Mouse (Mus musculus) liver, embryonic 14.5 days (tissue): ENCODE measurements around the gene Pbx1. TPM values are rescaled to one million over a fixed set of nuclear protein-coding genes. Genes with fewer than 3 reads are reported as not detected.

Source experiments
- ATAC-seq: fragments of 200-750 bp; cut with Nextera tagmentation; 2 replicates; pipeline ENCODE4 v1.8.0; 2017; ENCODE audit warnings: moderate number of reproducible peaks, mild to moderate bottlenecking, moderate library complexity; ENCODE audit not compliant: insufficient read depth
- DNase-seq, 3 experiments: peaks; one replicate each; pipeline ENCODE4 v3.0.0-alpha.2; 2012 to 2013; ENCODE audit warnings: low read depth in 3 of 3, low spot score in 3 of 3
- H3K27ac ChIP-seq: fragments of 300-500 bp; sonication (generic); 2 replicates; pipeline ENCODE4 v1.5.1; 2014; ENCODE audit warnings: moderate library complexity, mild to moderate bottlenecking, control low read depth, inconsistent platforms
- H3K27me3 ChIP-seq: fragments of 300-500 bp; sonication (generic); 2 replicates; pipeline ENCODE4 v1.6.1; 2014; ENCODE audit warnings: mild to moderate bottlenecking, low read length, moderate library complexity; ENCODE audit not compliant: control insufficient read depth, insufficient read depth
- H3K36me3 ChIP-seq: fragments of 300-500 bp; sonication (generic); replicated peaks from 2 replicates; pipeline ENCODE4 v1.6.1; 2014; ENCODE audit warnings: low read depth; ENCODE audit not compliant: control insufficient read depth, insufficient read depth
- H3K4me1 ChIP-seq, 2 experiments: fragments of 200-500 bp in 1 of 2; fragments of 300-500 bp in 1 of 2; sonication (generic) in 1 of 2; replicated peaks; 2 replicates each; pipeline ENCODE4 v1.6.1; 2012 to 2014; ENCODE audit warnings: antibody characterized with exemption in 1 of 2, inconsistent platforms in 1 of 2, low read length in 1 of 2; ENCODE audit not compliant: control insufficient read depth in 2 of 2, insufficient read depth in 2 of 2
- H3K4me2 ChIP-seq: fragments of 300-500 bp; sonication (generic); 2 replicates; pipeline ENCODE4 v1.6.1; 2014; ENCODE audit warnings: low read depth, mild to moderate bottlenecking, control low read depth, moderate library complexity
- H3K4me3 ChIP-seq, 2 experiments: fragments of 200-500 bp in 1 of 2; fragments of 300-500 bp in 1 of 2; sonication (generic) in 1 of 2; 2 replicates each; pipeline ENCODE4 v1.5.1; 2012 to 2014; ENCODE audit warnings: low read depth in 2 of 2, low read length in 2 of 2, mild to moderate bottlenecking in 2 of 2, control low read depth in 1 of 2, inconsistent platforms in 1 of 2, moderate library complexity in 1 of 2; ENCODE audit not compliant: insufficient read depth in 1 of 2
- H3K9ac ChIP-seq: fragments of 300-500 bp; sonication (generic); replicated peaks from 2 replicates; pipeline ENCODE4 v1.6.1; 2014; ENCODE audit warnings: mild to moderate bottlenecking, control low read depth, moderate library complexity
- H3K9me3 ChIP-seq: fragments of 300-500 bp; sonication (generic); 2 replicates; pipeline ENCODE4 v1.6.1; 2016; ENCODE audit warnings: low read length, mixed read lengths; ENCODE audit not compliant: control insufficient read depth
- CTCF ChIP-seq: IDR thresholded peaks from 2 replicates; pipeline ENCODE4 v1.5.1; 2016; ENCODE audit warnings: antibody characterized with exemption, low read depth, control low read depth
- EP300 ChIP-seq: IDR thresholded peaks from 2 replicates; pipeline ENCODE4 v1.6.1; 2016; ENCODE audit warnings: antibody characterized with exemption, low read depth
- WGBS: fragments of 180-500 bp; shearing (Covaris S2); extraction: QIAGEN DNeasy Blood & Tissue Kit; methylation state at CpG from one replicate; pipeline ENCODE4 v1.1.7; 2014; ENCODE audit not compliant: insufficient replicate concordance; 5-methylcytosine and 5-hydroxymethylcytosine counted together
- polyA plus RNA-seq, 2 experiments: library from polyadenylated mRNA; depleted of rRNA in 1 of 2; stranded (reverse) in 1 of 2; unstranded in 1 of 2; fragments of >200 nt; fragmentation: Nextera tagmentation in 1 of 2; extraction: Ambion mirVana in 1 of 2; gene quantifications; 2 replicates each; pipeline versions ENCODE4 v1.2.1 to v1.2.3; 2012 to 2014

Pbx1 gene
- polyA plus RNA-seq, 2 experiments, result 1.7 to 2.7 TPM

- Histone ChIP-seq H3K4me3 (no peak overlapping the region), H3K36me3 (no peaks in the 10 kb centered on the region), H3K9me3 (no peaks in the 10 kb centered on the region), H3K9ac (no peak overlapping the region), H3K4me2 (no peak overlapping the region), H3K4me1 (0 out of 4 replicates have a peak, but pooled peaks cover 0 to 3% of the 10 kb centered on the region in 2 experiments), H3K27me3 (no peaks in the 10 kb centered on the region), H3K27ac (no peak overlapping the region)
- TF ChIP-seq CTCF (no peak), EP300 (no peak)
- ATAC-seq (no peak), DNase-seq (no peak)
- WGBS, result 43% methylated on average over 9 of the region's 9 CpGs
Observed at GRCm38 (mm10) chr1:168382106-168382822, 49.8 kb downstream of the Pbx1 start.

- Histone ChIP-seq H3K27me3 (no peaks in the 10 kb centered on the region), H3K9me3 (no peaks in the 10 kb centered on the region), H3K9ac (no peak overlapping the region), H3K4me1 (0 out of 4 replicates have a peak, but pooled peaks cover 0 to 3% of the 10 kb centered on the region in 2 experiments), H3K36me3 (no peaks in the 10 kb centered on the region), H3K4me3 (no peak overlapping the region), H3K27ac (no peak overlapping the region), H3K4me2 (no peak overlapping the region)
- 75% methylated on average over 4 of the region's 4 CpGs for WGBS
- TF ChIP-seq CTCF (no peak), EP300 (no peak)
- DNase-seq (no peak), ATAC-seq (no peak)
Observed at GRCm38 (mm10) chr1:168381451-168381850, 50.6 kb downstream of the Pbx1 start.

- Histone ChIP-seq H3K27me3 (no peaks in the 10 kb centered on the region), H3K4me1 (0 out of 4 replicates have a peak, but pooled peaks cover 0 to 3% of the 10 kb centered on the region in 2 experiments), H3K4me3 (no peak overlapping the region), H3K4me2 (no peak overlapping the region), H3K27ac (no peak overlapping the region), H3K9ac (no peak overlapping the region), H3K9me3 (no peaks in the 10 kb centered on the region), H3K36me3 (no peaks in the 10 kb centered on the region)
- ATAC-seq, result no peak
- no peak for DNase-seq
- WGBS, result 64% methylated on average over 9 of the region's 9 CpGs
- TF ChIP-seq EP300 (no peak), CTCF (no peak)
Observed at GRCm38 (mm10) chr1:168380241-168380770, 51.8 kb downstream of the Pbx1 start.

GRCm38 (mm10) chr1:168377650-168378049 is 54.4 kb downstream of the Pbx1 start:
- Histone ChIP-seq H3K9ac (no peak overlapping the region), H3K4me1 (0 out of 4 replicates have a peak, but pooled peaks cover 0 to 3% of the 10 kb centered on the region in 2 experiments), H3K36me3 (no peaks in the 10 kb centered on the region), H3K27ac (no peak overlapping the region), H3K27me3 (no peaks in the 10 kb centered on the region), H3K4me3 (no peak overlapping the region), H3K9me3 (no peaks in the 10 kb centered on the region), H3K4me2 (no peak overlapping the region)
- no peak for TF ChIP-seq EP300
- WGBS, result 52% methylated on average over 6 of the region's 6 CpGs
- DNase-seq, result no peak
- ATAC-seq, result no peak

GRCm38 (mm10) chr1:168376330-168376729 is 55.7 kb downstream of the Pbx1 start:
- Histone ChIP-seq H3K27ac (no peak overlapping the region), H3K4me1 (0 out of 4 replicates have a peak, but pooled peaks cover 0 to under 1% of the 10 kb centered on the region in 2 experiments), H3K9ac (no peak overlapping the region), H3K4me3 (no peak overlapping the region), H3K27me3 (no peaks in the 10 kb centered on the region), H3K9me3 (no peaks in the 10 kb centered on the region), H3K4me2 (no peak overlapping the region), H3K36me3 (no peaks in the 10 kb centered on the region)
- DNase-seq, result no peak
- TF ChIP-seq EP300 (no peak), CTCF (0 out of 2 replicates have a peak, but pooled peaks have one; percentile 10)
- 38% methylated on average over 3 of the region's 3 CpGs for WGBS
- no peak for ATAC-seq
